Mouse (Mus musculus) liver, embryonic 14.5 days (tissue): ENCODE data around the gene Nubp2. TPM values are rescaled to one million over a fixed set of nuclear protein-coding genes. Genes with fewer than 3 reads are reported as not detected.
A peak's percentile ranks its signal among the peaks of the same experiment; 100 is the strongest.

Source experiments
- ATAC-seq: fragments of 200-750 bp; cut with Nextera tagmentation; 2 replicates; pipeline ENCODE4 v1.8.0; 2017; ENCODE audit warnings: moderate number of reproducible peaks, mild to moderate bottlenecking, moderate library complexity; ENCODE audit not compliant: insufficient read depth
- DNase-seq, 3 experiments: peaks; one replicate each; pipeline ENCODE4 v3.0.0-alpha.2; 2012 to 2013; ENCODE audit warnings: low read depth in 3 of 3, low spot score in 3 of 3
- H3K27ac ChIP-seq: fragments of 300-500 bp; sonication (generic); 2 replicates; pipeline ENCODE4 v1.5.1; 2014; ENCODE audit warnings: moderate library complexity, mild to moderate bottlenecking, control low read depth, inconsistent platforms
- H3K27me3 ChIP-seq: fragments of 300-500 bp; sonication (generic); 2 replicates; pipeline ENCODE4 v1.6.1; 2014; ENCODE audit warnings: mild to moderate bottlenecking, low read length, moderate library complexity; ENCODE audit not compliant: control insufficient read depth, insufficient read depth
- H3K36me3 ChIP-seq: fragments of 300-500 bp; sonication (generic); replicated peaks from 2 replicates; pipeline ENCODE4 v1.6.1; 2014; ENCODE audit warnings: low read depth; ENCODE audit not compliant: control insufficient read depth, insufficient read depth
- H3K4me1 ChIP-seq, 2 experiments: fragments of 200-500 bp in 1 of 2; fragments of 300-500 bp in 1 of 2; sonication (generic) in 1 of 2; replicated peaks; 2 replicates each; pipeline ENCODE4 v1.6.1; 2012 to 2014; ENCODE audit warnings: antibody characterized with exemption in 1 of 2, inconsistent platforms in 1 of 2, low read length in 1 of 2; ENCODE audit not compliant: control insufficient read depth in 2 of 2, insufficient read depth in 2 of 2
- H3K4me2 ChIP-seq: fragments of 300-500 bp; sonication (generic); 2 replicates; pipeline ENCODE4 v1.6.1; 2014; ENCODE audit warnings: low read depth, mild to moderate bottlenecking, control low read depth, moderate library complexity
- H3K4me3 ChIP-seq, 2 experiments: fragments of 200-500 bp in 1 of 2; fragments of 300-500 bp in 1 of 2; sonication (generic) in 1 of 2; 2 replicates each; pipeline ENCODE4 v1.5.1; 2012 to 2014; ENCODE audit warnings: low read depth in 2 of 2, low read length in 2 of 2, mild to moderate bottlenecking in 2 of 2, control low read depth in 1 of 2, inconsistent platforms in 1 of 2, moderate library complexity in 1 of 2; ENCODE audit not compliant: insufficient read depth in 1 of 2
- H3K9ac ChIP-seq: fragments of 300-500 bp; sonication (generic); replicated peaks from 2 replicates; pipeline ENCODE4 v1.6.1; 2014; ENCODE audit warnings: mild to moderate bottlenecking, control low read depth, moderate library complexity
- H3K9me3 ChIP-seq: fragments of 300-500 bp; sonication (generic); 2 replicates; pipeline ENCODE4 v1.6.1; 2016; ENCODE audit warnings: low read length, mixed read lengths; ENCODE audit not compliant: control insufficient read depth
- CTCF ChIP-seq: IDR thresholded peaks from 2 replicates; pipeline ENCODE4 v1.5.1; 2016; ENCODE audit warnings: antibody characterized with exemption, low read depth, control low read depth
- EP300 ChIP-seq: IDR thresholded peaks from 2 replicates; pipeline ENCODE4 v1.6.1; 2016; ENCODE audit warnings: antibody characterized with exemption, low read depth
- WGBS: fragments of 180-500 bp; shearing (Covaris S2); extraction: QIAGEN DNeasy Blood & Tissue Kit; methylation state at CpG from one replicate; pipeline ENCODE4 v1.1.7; 2014; ENCODE audit not compliant: insufficient replicate concordance; 5-methylcytosine and 5-hydroxymethylcytosine counted together
- polyA plus RNA-seq, 2 experiments: library from polyadenylated mRNA; depleted of rRNA in 1 of 2; stranded (reverse) in 1 of 2; unstranded in 1 of 2; fragments of >200 nt; fragmentation: Nextera tagmentation in 1 of 2; extraction: Ambion mirVana in 1 of 2; gene quantifications; 2 replicates each; pipeline versions ENCODE4 v1.2.1 to v1.2.3; 2012 to 2014

Nubp2 gene
- polyA plus RNA-seq, 2 experiments, result 30.8 to 80.1 TPM

DNA sequence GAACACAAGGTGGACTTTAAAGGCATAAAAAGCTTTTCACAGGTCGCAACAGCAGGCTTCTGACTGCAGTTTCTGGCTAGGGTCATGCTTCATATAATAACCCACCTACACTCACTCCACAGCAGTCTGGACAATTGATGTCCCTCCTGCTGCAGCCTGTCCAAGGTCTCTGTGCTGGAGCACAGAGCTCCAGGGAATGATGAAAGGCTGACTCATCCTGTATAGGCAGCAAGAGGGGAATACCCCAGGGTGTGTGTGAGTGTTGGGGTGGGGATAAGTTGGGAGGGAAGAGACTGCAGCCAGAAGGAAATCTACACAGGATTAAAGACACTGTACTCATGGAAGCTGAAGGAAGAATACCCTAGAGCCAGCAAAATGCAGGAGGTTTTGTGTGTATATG lies 43.4 kb upstream of the Nubp2 start:
- Histone ChIP-seq H3K4me3 (no peak overlapping the region), H3K9me3 (no peaks in the 10 kb centered on the region), H3K9ac (no peak overlapping the region), H3K4me1 (peaks cover 6 to 11% of the 10 kb centered on the region in 2 experiments), H3K4me2 (no peak overlapping the region), H3K27me3 (no peaks in the 10 kb centered on the region), H3K27ac (no peak overlapping the region), H3K36me3 (peaks cover 40% of the 10 kb centered on the region)
- ATAC-seq (no peak), DNase-seq (no peak)
- TF ChIP-seq CTCF (no peak), EP300 (no peak)
- 93% methylated on average over 1 of the region's 1 CpGs for WGBS

DNA sequence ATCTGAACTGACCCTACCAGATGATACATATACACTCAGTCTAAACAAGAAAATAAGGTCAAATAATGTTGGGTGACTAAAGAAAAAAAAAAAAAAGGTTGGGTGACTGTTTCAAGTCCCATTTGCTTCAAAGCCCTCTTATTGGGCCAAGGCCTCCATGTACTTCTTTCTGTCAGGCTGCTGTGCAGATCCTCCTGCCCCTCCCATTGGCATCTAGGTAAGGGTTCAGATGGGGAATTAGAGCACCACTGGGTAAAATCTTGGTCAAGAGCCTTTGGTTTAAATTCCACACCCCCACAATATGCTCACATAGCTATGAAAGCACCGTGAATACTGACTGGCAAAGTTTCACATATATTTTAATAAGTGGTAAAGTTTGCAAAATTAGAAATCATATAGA lies 37.1 kb upstream of the Nubp2 start:
- no peak for TF ChIP-seq CTCF
- no peak for TF ChIP-seq EP300
- H3K36me3 ChIP-seq, result peaks cover 67% of the 10 kb centered on the region
- H3K27ac ChIP-seq, result no peak overlapping the region
- 97% methylated on average over 1 of the region's 1 CpGs for WGBS
- no peak for DNase-seq
- no peak overlapping the region for H3K9ac ChIP-seq
- H3K4me2 ChIP-seq, result no peak overlapping the region
- no peak for ATAC-seq
- H3K4me3 ChIP-seq, result no peak overlapping the region
- no peaks in the 10 kb centered on the region for H3K9me3 ChIP-seq
- no peaks in the 10 kb centered on the region for H3K4me1 ChIP-seq
- no peaks in the 10 kb centered on the region for H3K27me3 ChIP-seq

DNA sequence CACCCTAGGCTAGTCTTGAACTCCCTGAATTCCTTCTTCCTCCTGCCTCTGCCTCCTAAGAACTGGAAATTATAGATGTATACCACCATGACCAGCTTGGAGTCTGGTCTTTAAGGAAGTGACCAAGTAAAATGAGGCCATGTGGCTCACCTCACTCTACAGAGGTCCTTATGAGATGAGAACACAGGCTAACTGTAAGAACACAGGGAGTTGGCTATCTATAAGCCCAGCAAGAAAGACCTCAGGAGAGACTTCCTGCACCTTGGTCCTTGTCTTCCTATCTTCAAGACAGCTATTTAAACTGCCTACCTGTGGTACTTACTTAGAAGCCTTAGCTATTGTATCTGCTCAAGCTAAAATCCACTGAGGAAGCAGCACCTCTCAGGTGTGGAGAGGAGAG lies 27.8 kb upstream of the Nubp2 start:
- H3K4me3 ChIP-seq, result no peak overlapping the region
- DNase-seq (no peak), ATAC-seq (no peak)
- H3K36me3 ChIP-seq, result peaks cover 84% of the 10 kb centered on the region
- H3K9me3 ChIP-seq, result no peaks in the 10 kb centered on the region
- no peak overlapping the region for H3K27ac ChIP-seq
- no peak for TF ChIP-seq EP300
- TF ChIP-seq CTCF, result no peak
- H3K27me3 ChIP-seq, result no peaks in the 10 kb centered on the region
- H3K9ac ChIP-seq, result no peak overlapping the region
- no peaks in the 10 kb centered on the region for H3K4me1 ChIP-seq
- H3K4me2 ChIP-seq, result no peak overlapping the region

DNA sequence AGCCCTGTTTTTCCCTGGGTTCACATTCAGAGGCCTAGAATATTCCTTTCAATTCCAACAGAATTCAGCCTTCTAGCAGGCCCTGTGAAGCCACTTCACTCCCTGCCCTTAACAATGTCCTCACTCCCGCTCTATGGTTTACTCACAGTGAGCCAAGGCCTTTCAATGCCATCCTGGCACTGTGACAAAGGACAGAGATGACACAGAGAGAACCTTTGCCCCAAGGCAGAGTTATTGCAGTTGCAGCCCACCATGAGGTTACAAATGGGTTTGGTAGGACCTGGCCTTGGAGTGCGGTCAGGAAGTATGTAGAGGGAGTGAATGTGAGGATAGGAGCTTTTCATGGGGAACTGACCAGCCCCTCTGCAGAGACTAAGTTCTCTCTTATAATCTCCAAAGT lies 21.4 kb upstream of the Nubp2 start:
- no peak overlapping the region for H3K27ac ChIP-seq

DNA sequence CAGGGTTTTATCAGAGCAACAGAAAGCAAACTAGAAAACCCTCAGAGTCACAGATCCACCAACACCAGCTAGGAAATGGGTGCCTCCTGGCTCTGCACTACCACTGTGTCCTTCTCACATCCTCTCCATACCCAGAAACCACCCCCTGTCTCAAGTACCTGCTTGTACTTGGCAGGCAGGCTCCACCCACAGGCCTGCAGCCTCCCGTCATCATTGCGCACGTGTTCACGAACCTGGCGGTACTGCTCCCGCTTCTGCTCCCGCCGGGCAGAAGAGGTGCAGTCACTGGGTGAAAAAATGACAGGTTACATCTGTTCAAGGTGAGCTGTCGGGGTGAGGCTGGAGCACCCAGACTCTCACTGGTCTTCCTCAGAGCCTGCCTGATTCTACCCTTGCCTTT lies 17.6 kb upstream of the Nubp2 start:
- H3K9ac ChIP-seq, result peak overlapping the region; percentile 67
- peak overlapping the region; percentile 81 for H3K4me2 ChIP-seq
- no peak for ATAC-seq
- TF ChIP-seq EP300 (no peak), CTCF (no peak)
- H3K4me3 ChIP-seq, result no peak overlapping the region
- no peaks in the 10 kb centered on the region for H3K9me3 ChIP-seq
- H3K36me3 ChIP-seq, result peaks cover 89% of the 10 kb centered on the region
- H3K27me3 ChIP-seq, result no peaks in the 10 kb centered on the region
- H3K27ac ChIP-seq, result peak overlapping the region; percentile 99
- H3K4me1 ChIP-seq, result peaks cover 26 to 28% of the 10 kb centered on the region in 2 experiments
- 85% methylated on average over 9 of the region's 9 CpGs for WGBS
- no peak for DNase-seq

More for the DNA sequence above, 21.4 kb upstream of the Nubp2 start:
- 95% methylated on average over 2 of the region's 2 CpGs for WGBS
- TF ChIP-seq CTCF (no peak), EP300 (no peak)
- peaks cover 15 to 16% of the 10 kb centered on the region in 2 experiments for H3K4me1 ChIP-seq
- H3K9ac ChIP-seq, result no peak overlapping the region
- H3K27me3 ChIP-seq, result no peaks in the 10 kb centered on the region
- peaks cover 85% of the 10 kb centered on the region for H3K36me3 ChIP-seq
- DNase-seq (no peak), ATAC-seq (no peak)
- no peaks in the 10 kb centered on the region for H3K9me3 ChIP-seq
- H3K4me2 ChIP-seq, result no peak overlapping the region
- no peak overlapping the region for H3K4me3 ChIP-seq
